Mouse (Mus musculus): ENCODE data around the gene Nt5c3b.

DNA sequence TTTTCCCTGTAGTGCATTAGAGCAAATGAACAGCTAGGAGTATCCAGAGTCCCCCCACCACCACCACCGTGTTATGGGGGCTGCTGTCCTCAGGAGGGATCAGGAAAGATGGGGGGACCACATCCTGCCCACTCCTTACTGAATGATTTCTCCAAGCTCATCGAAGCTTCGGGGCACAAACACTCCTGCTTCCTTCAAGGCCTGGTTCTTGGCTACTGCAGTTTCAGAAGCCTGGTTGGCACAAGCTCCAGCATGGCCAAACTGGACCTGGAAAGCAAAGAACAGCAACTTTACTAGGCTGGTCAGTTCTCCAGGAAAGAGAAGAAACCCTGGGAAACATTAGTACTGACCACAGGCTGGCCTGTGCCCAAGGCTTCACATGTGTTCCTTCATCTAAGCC lies 42.9 kb upstream of the Nt5c3b start:
- no peak for TF ChIP-seq CTCF (IDR thresholded peaks at IDR 0.05; ENCODE audit: low read depth)
- TF ChIP-seq EP300 (IDR thresholded peaks at IDR 0.05; ENCODE audit: low read depth), result no peak
